Mouse (Mus musculus) embryonic fibroblast, embryonic 13.5 days (primary cell): Measurements from ENCODE around the gene Zfp362.

Experiments used
- CTCF ChIP-seq: IDR thresholded peaks from 2 replicates; pipeline ENCODE4 v1.5.1; 2011; ENCODE audit warnings: mild to moderate bottlenecking, control low read depth, low read length, moderate library complexity, borderline replicate concordance; ENCODE audit not compliant: insufficient read depth
- POLR2A ChIP-seq: IDR thresholded peaks from 2 replicates; pipeline ENCODE4 v1.6.1; 2011; ENCODE audit warnings: low read depth, mild to moderate bottlenecking, control low read depth, low read length, moderate library complexity

GRCm38 (mm10) chr4:128782037-128782436 is 23.8 kb downstream of the Zfp362 start:
- TF ChIP-seq CTCF (no peak), POLR2A (no peak)
